Mouse (Mus musculus) myocyte (in vitro differentiated cells): ENCODE data around the gene Soga1.
A peak's percentile ranks its signal among the peaks of the same experiment; 100 is the strongest.

ENCODE experiments used
- CEBPB ChIP-seq: IDR thresholded peaks from 2 replicates; pipeline ENCODE4 v1.6.1; 2011; ENCODE audit warnings: mild to moderate bottlenecking, moderate library complexity; ENCODE audit not compliant: poor library complexity, insufficient read depth, severe bottlenecking
- E2F4 ChIP-seq: IDR thresholded peaks from one replicate; pipeline ENCODE4 v1.6.1; 2011; ENCODE audit warnings: mild to moderate bottlenecking, control low read depth, moderate library complexity; ENCODE audit not compliant: insufficient read depth
- MAX ChIP-seq: IDR thresholded peaks from one replicate; pipeline ENCODE4 v1.6.1; 2011; ENCODE audit warnings: low read depth, mild to moderate bottlenecking, control low read depth
- MYOD1 ChIP-seq, 3 experiments: IDR thresholded peaks; one replicate each; pipeline ENCODE4 v1.6.1; 2011; ENCODE audit warnings: control low read depth in 2 of 3, low read depth in 2 of 3, mild to moderate bottlenecking in 2 of 3, moderate library complexity in 1 of 3; ENCODE audit not compliant: insufficient read length in 2 of 3, control insufficient read depth in 1 of 3
- MYOG ChIP-seq, 3 experiments: IDR thresholded peaks; one replicate each; pipeline ENCODE4 v1.6.1; 2011; ENCODE audit warnings: control low read depth in 2 of 3, low read depth in 2 of 3, mild to moderate bottlenecking in 2 of 3; ENCODE audit not compliant: insufficient read length in 2 of 3, control insufficient read depth in 1 of 3, insufficient read depth in 1 of 3
- POLR2A ChIP-seq: IDR thresholded peaks from one replicate; pipeline ENCODE4 v1.6.1; 2011; ENCODE audit warnings: low read depth, mild to moderate bottlenecking, control low read depth, moderate library complexity; ENCODE audit not compliant: insufficient read length
- POLR2AphosphoS2 ChIP-seq: IDR thresholded peaks from one replicate; pipeline ENCODE4 v1.6.1; 2011; ENCODE audit warnings: low read depth, control low read depth; ENCODE audit not compliant: insufficient read length
- REST ChIP-seq: IDR thresholded peaks from one replicate; pipeline ENCODE4 v1.6.1; 2011; ENCODE audit warnings: mild to moderate bottlenecking, control low read depth, moderate library complexity; ENCODE audit not compliant: insufficient read depth, insufficient read length
- SRF ChIP-seq: IDR thresholded peaks from one replicate; pipeline ENCODE4 v1.6.1; 2011; ENCODE audit warnings: low read depth; ENCODE audit not compliant: control insufficient read depth, insufficient read length
- TCF12 ChIP-seq: IDR thresholded peaks from one replicate; pipeline ENCODE4 v1.6.1; 2011; ENCODE audit warnings: mild to moderate bottlenecking, control low read depth; ENCODE audit not compliant: poor library complexity, insufficient read depth, severe bottlenecking
- USF1 ChIP-seq: IDR thresholded peaks from one replicate; pipeline ENCODE4 v1.6.1; 2011; ENCODE audit warnings: low read depth, mild to moderate bottlenecking, control low read depth, moderate library complexity

DNA sequence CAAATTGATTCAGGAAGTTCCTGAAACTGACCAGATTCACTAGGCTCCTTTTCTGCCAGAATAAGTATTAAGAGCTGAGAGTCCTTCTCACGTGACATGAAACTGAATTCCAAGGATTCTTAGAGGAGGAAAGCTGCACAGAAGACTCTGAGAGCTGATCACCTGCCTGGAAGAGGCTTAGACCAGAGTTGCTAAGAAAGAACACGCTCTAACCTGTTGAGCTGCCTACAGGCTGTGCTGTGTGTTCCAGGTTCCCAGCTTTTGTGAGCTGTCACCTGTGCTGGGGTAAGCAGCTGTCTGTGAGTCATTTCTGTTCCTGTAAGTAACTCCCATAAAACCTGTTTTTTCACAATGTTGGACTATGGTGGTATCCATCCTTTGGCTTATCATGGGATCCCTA is 33.1 kb downstream of the Soga1 start:
- TF ChIP-seq MAX (no peak), TCF12 (no peak), POLR2A (no peak), POLR2AphosphoS2 (no peak), USF1 (no peak), REST (no peak), MYOG (IDR thresholded peaks at IDR 0.05; ENCODE audit: control insufficient read depth in 1 of 3, insufficient read depth in 1 of 3, insufficient read length in 2 of 3, low read depth in 2 of 3) (peak in 1 of 3 experiments; percentile 29), CEBPB (no peak), E2F4 (no peak), MYOD1 (IDR thresholded peaks at IDR 0.05; ENCODE audit: control insufficient read depth in 1 of 3, insufficient read length in 2 of 3, low read depth in 2 of 3) (no peak), SRF (no peak)
